Mouse (Mus musculus) ES-E14 (cell line): ENCODE data around the gene Ndufa5.

Experiments
- HCFC1 ChIP-seq: IDR thresholded peaks from 2 replicates; pipeline ENCODE4 v1.6.1; 2012; ENCODE audit warnings: low read length, inconsistent platforms, borderline replicate concordance; ENCODE audit not compliant: insufficient read depth
- ZC3H11A ChIP-seq: IDR thresholded peaks from 2 replicates; pipeline ENCODE4 v1.6.1; 2012; ENCODE audit warnings: low read depth, mild to moderate bottlenecking, inconsistent platforms, low read length, borderline replicate concordance

- no peak for TF ChIP-seq HCFC1
- no peak for TF ChIP-seq ZC3H11A
Observed at GRCm38 (mm10) chr6:24504141-24504540, 23.7 kb downstream of the Ndufa5 start.
